In genomic region chr2:180171522-180172070, GRCm38 (mm10) we compare ENCODE assay signal across 8 mouse cellular contexts. TPM values are rescaled to one million over a fixed set of nuclear protein-coding genes. Genes with fewer than 3 reads are reported as not detected.
A peak's percentile ranks its signal among the peaks of the same experiment; 100 is the strongest.
DNase-seq lines count a peak whose midpoint lies in the region; ATAC-seq lines count a peak whose summit lies in the region.

No protein-coding gene starts in this region.

- peak overlapping the region; percentile 88 for H3K4me3 ChIP-seq in liver, embryonic 11.5 days (ENCODE audit: low read depth, low read length)
- peak overlapping the region; percentile 65 for H3K4me3 ChIP-seq in stomach, embryonic 14.5 days (ENCODE audit: low read depth, low read length)

- DNase-seq in kidney, postnatal 4 days = peak; percentile 63 to 79
- DNase-seq in kidney, adult 18-20 months = no peak
- DNase-seq in liver, embryonic 11.5 days (ENCODE audit: low spot score) = no peak
- no peak for DNase-seq in frontal cortex, postnatal 36 days (ENCODE audit: low spot score in 2 of 2)

- H3K4me2 ChIP-seq in liver, embryonic 11.5 days = peak overlapping the region; percentile 99
- H3K4me2 ChIP-seq in stomach, embryonic 14.5 days (replicated peaks; ENCODE audit: low read depth, low read length) = peak overlapping the region; percentile 97

- no peaks in the 10 kb centered on the region for H3K9me3 ChIP-seq in liver, embryonic 11.5 days (ENCODE audit: control insufficient read depth, low read length)
- no peaks in the 10 kb centered on the region for H3K9me3 ChIP-seq in stomach, embryonic 14.5 days (ENCODE audit: control insufficient read depth, low read depth, low read length)

- peak overlapping the region; percentile 94 for H3K9ac ChIP-seq in liver, embryonic 11.5 days (ENCODE audit: low read depth, low read length)
- peak overlapping the region; percentile 74 for H3K9ac ChIP-seq in stomach, embryonic 14.5 days (replicated peaks; ENCODE audit: low read depth, low read length)

- under 1% methylated on average over 76 of the region's 80 CpGs for WGBS in liver, embryonic 11.5 days
- WGBS in stomach, embryonic 14.5 days = under 1% methylated on average over 73 of the region's 80 CpGs

- H3K36me3 ChIP-seq in liver, embryonic 11.5 days (ENCODE audit: control insufficient read depth, insufficient read depth, low read length) = peaks cover 24% of the 10 kb centered on the region; the same call in 1 of the 2 replicates
- H3K36me3 ChIP-seq in stomach, embryonic 14.5 days (ENCODE audit: control insufficient read depth, insufficient read depth, low read length) = peaks cover 35% of the 10 kb centered on the region

- no peaks in the 10 kb centered on the region for H3K27me3 ChIP-seq in liver, embryonic 11.5 days (replicated peaks; ENCODE audit: control insufficient read depth, insufficient read depth, low read length)
- no peaks in the 10 kb centered on the region for H3K27me3 ChIP-seq in stomach, embryonic 14.5 days (ENCODE audit: control insufficient read depth, insufficient read depth, low read length)

- peaks cover 14% of the 10 kb centered on the region for H3K4me1 ChIP-seq in liver, embryonic 11.5 days (replicated peaks; ENCODE audit: control insufficient read depth, insufficient read depth, low read length)
- H3K4me1 ChIP-seq in stomach, embryonic 14.5 days (ENCODE audit: control insufficient read depth, insufficient read depth, low read length) = peaks cover 13% of the 10 kb centered on the region; the same call in 1 of the 2 replicates

- H3K27ac ChIP-seq in liver, embryonic 11.5 days (ENCODE audit: low read depth, low read length) = peak overlapping the region; percentile 86
- H3K27ac ChIP-seq in stomach, embryonic 14.5 days (ENCODE audit: low read length) = peak overlapping the region; percentile 89; the same call in 1 of the 2 replicates

- peak; percentile 18 for ATAC-seq in activated CD4-positive, CD25-positive, alpha-beta regulatory T cell, adult 4 months
- ATAC-seq in erythroid progenitor cell, adult 5-6 weeks (replicated peaks; ENCODE audit: low FRiP score, poor library complexity, severe bottlenecking) = peak; percentile 51
- peak; percentile 72 for ATAC-seq in liver, embryonic 11.5 days (replicated peaks; ENCODE audit: low FRiP score)
- peak; percentile 57; the same call in 1 of the 2 replicates for ATAC-seq in stomach, embryonic 14.5 days (ENCODE audit: insufficient number of reproducible peaks, insufficient read depth, low FRiP score, low read depth)
- no peak for ATAC-seq in monocyte, adult 5-6 weeks (replicated peaks; ENCODE audit: insufficient number of reproducible peaks, low FRiP score, low TSS enrichment, poor library complexity, severe bottlenecking)

RNA-seq across cellular contexts. Expression of gene Adrm1, which starts 0.3 kb away (rescaled TPM):
- 100 to 1,000 TPM in 1 of 2 experiments, 10 to 100 TPM in 1; 87.7 to 113 TPM for polyA plus RNA-seq in activated CD4-positive, CD25-positive, alpha-beta regulatory T cell, adult 4 months (2017; shearing (Covaris generic))
- total RNA-seq in erythroid progenitor cell, adult 5-6 weeks (2015; ENCODE audit: low replicate concordance) = 47.6 and 66.7 TPM in 2 replicates
- total RNA-seq in erythroid progenitor cell, adult 5-6 weeks (2017; ENCODE audit: low replicate concordance) = 24.1 and 32.6 TPM in 2 replicates
- polyA plus RNA-seq in liver, embryonic 11.5 days (2014; fragmentation: Nextera tagmentation; extraction: Ambion mirVana) = 211 and 217 TPM in 2 replicates
- 134 and 138 TPM in 2 replicates for polyA plus RNA-seq in stomach, embryonic 14.5 days (2014; fragmentation: Nextera tagmentation; extraction: Ambion mirVana)
- 50.1 to 102 TPM (median 65.6 TPM) in 3 replicates for total RNA-seq in monocyte, adult 5-6 weeks (2017)

RNA-seq across cellular contexts. Expression of gene Osbpl2, which starts 52.5 kb away (rescaled TPM):
- polyA plus RNA-seq in activated CD4-positive, CD25-positive, alpha-beta regulatory T cell, adult 4 months (2017; shearing (Covaris generic)) = 10 to 100 TPM; 19.3 to 21.4 TPM
- 7.6 and 10.1 TPM in 2 replicates for total RNA-seq in erythroid progenitor cell, adult 5-6 weeks (2015; ENCODE audit: low replicate concordance)
- 14.4 and 16.3 TPM in 2 replicates for total RNA-seq in erythroid progenitor cell, adult 5-6 weeks (2017; ENCODE audit: low replicate concordance)
- 19.2 and 20.4 TPM in 2 replicates for polyA plus RNA-seq in liver, embryonic 11.5 days (2014; fragmentation: Nextera tagmentation; extraction: Ambion mirVana)
- polyA plus RNA-seq in stomach, embryonic 14.5 days (2014; fragmentation: Nextera tagmentation; extraction: Ambion mirVana) = 37.1 and 38.2 TPM in 2 replicates
- total RNA-seq in monocyte, adult 5-6 weeks (2017) = 53.1 to 58.2 TPM (median 54.9 TPM) in 3 replicates

RNA-seq across cellular contexts. Expression of gene Lama5, which starts 54.1 kb away (rescaled TPM):
- under 1 TPM; 0.28 to 0.59 TPM for polyA plus RNA-seq in activated CD4-positive, CD25-positive, alpha-beta regulatory T cell, adult 4 months (2017; shearing (Covaris generic))
- under 0.01 and 0.42 TPM in 2 replicates for total RNA-seq in erythroid progenitor cell, adult 5-6 weeks (2015; ENCODE audit: low replicate concordance)
- total RNA-seq in erythroid progenitor cell, adult 5-6 weeks (2017; ENCODE audit: low replicate concordance) = 0.13 and 0.15 TPM in 2 replicates
- polyA plus RNA-seq in liver, embryonic 11.5 days (2014; fragmentation: Nextera tagmentation; extraction: Ambion mirVana) = 10.7 and 15.5 TPM in 2 replicates
- polyA plus RNA-seq in stomach, embryonic 14.5 days (2014; fragmentation: Nextera tagmentation; extraction: Ambion mirVana) = 64.0 and 70.9 TPM in 2 replicates
- total RNA-seq in monocyte, adult 5-6 weeks (2017) = 0.29 to 7.1 TPM (median 0.29 TPM) in 3 replicates

Comparison
In these comparisons a context has a peak if more than half of its experiments do, and no peak if none do; other contexts are left out.
1. DNase-seq: peak in kidney, postnatal 4 days (2 of 2); none in kidney, adult 18-20 months (single experiment), liver, embryonic 11.5 days (single experiment) and frontal cortex, postnatal 36 days (0 of 2).